Mouse (Mus musculus) embryonic fibroblast, embryonic 13.5 days (primary cell): ENCODE data around the gene Hspg2.

Experiments
- CTCF ChIP-seq: IDR thresholded peaks from 2 replicates; pipeline ENCODE4 v1.5.1; 2011; ENCODE audit warnings: mild to moderate bottlenecking, control low read depth, low read length, moderate library complexity, borderline replicate concordance; ENCODE audit not compliant: insufficient read depth
- POLR2A ChIP-seq: IDR thresholded peaks from 2 replicates; pipeline ENCODE4 v1.6.1; 2011; ENCODE audit warnings: low read depth, mild to moderate bottlenecking, control low read depth, low read length, moderate library complexity

GRCm38 (mm10) chr4:137495501-137496100 lies 27.0 kb downstream of the Hspg2 start:
- no peak for TF ChIP-seq CTCF
- TF ChIP-seq POLR2A, result no peak
